Mouse (Mus musculus): ENCODE data around the gene Nid1. TPM values are rescaled to one million over a fixed set of nuclear protein-coding genes. Genes with fewer than 3 reads are reported as not detected.

The Nid1 gene
- polyA plus RNA-seq, 1 experiment from 2014 or later = 112 TPM

GRCm38 (mm10) chr13:13502406-13502805 is 65.1 kb downstream of the Nid1 start:
- no peaks in the 10 kb centered on the region for H3K4me1 ChIP-seq (ENCODE audit: control insufficient read depth, insufficient read depth, low read length)
- H3K4me2 ChIP-seq (ENCODE audit: low read depth, low read length) = no peak overlapping the region
- no peak for ATAC-seq (ENCODE audit: insufficient read depth, low FRiP score)
- H3K27ac ChIP-seq (ENCODE audit: low read length) = no peak overlapping the region
- peaks cover 9% of the 10 kb centered on the region for H3K36me3 ChIP-seq (ENCODE audit: control insufficient read depth, insufficient read depth, low read length)
- H3K4me3 ChIP-seq (replicated peaks; ENCODE audit: low read length) = no peak overlapping the region
- WGBS = 88% methylated on average over 10 of the region's 10 CpGs
- no peak overlapping the region for H3K9ac ChIP-seq (ENCODE audit: low read length)
- no peaks in the 10 kb centered on the region for H3K27me3 ChIP-seq (ENCODE audit: control insufficient read depth, insufficient read depth, low read length)
- H3K9me3 ChIP-seq (replicated peaks; ENCODE audit: control insufficient read depth, low read length) = no peaks in the 10 kb centered on the region

- Histone ChIP-seq H3K4me1 (ENCODE audit: control insufficient read depth, insufficient read depth, low read length) (no peaks in the 10 kb centered on the region), H3K9ac (ENCODE audit: low read length) (no peak overlapping the region), H3K4me2 (ENCODE audit: low read depth, low read length) (no peak overlapping the region), H3K4me3 (replicated peaks; ENCODE audit: low read length) (no peak overlapping the region), H3K27ac (ENCODE audit: low read length) (peak overlapping the region; percentile 1), H3K9me3 (replicated peaks; ENCODE audit: control insufficient read depth, low read length) (no peaks in the 10 kb centered on the region), H3K36me3 (ENCODE audit: control insufficient read depth, insufficient read depth, low read length) (peaks cover 14% of the 10 kb centered on the region), H3K27me3 (ENCODE audit: control insufficient read depth, insufficient read depth, low read length) (no peaks in the 10 kb centered on the region)
- WGBS = 42% methylated on average over 4 of the region's 4 CpGs
- no peak for ATAC-seq (ENCODE audit: insufficient read depth, low FRiP score)
These were observed 66.5 kb downstream of the Nid1 start for GRCm38 (mm10) chr13:13503695-13504386.

GRCm38 (mm10) chr13:13505063-13505462 is 67.7 kb downstream of the Nid1 start:
- Histone ChIP-seq H3K4me3 (replicated peaks; ENCODE audit: low read length) (no peak overlapping the region), H3K4me2 (ENCODE audit: low read depth, low read length) (no peak overlapping the region), H3K9ac (ENCODE audit: low read length) (no peak overlapping the region), H3K36me3 (ENCODE audit: control insufficient read depth, insufficient read depth, low read length) (peaks cover 11% of the 10 kb centered on the region; the same call in 1 of the 2 replicates), H3K9me3 (replicated peaks; ENCODE audit: control insufficient read depth, low read length) (no peaks in the 10 kb centered on the region), H3K27me3 (ENCODE audit: control insufficient read depth, insufficient read depth, low read length) (no peaks in the 10 kb centered on the region), H3K27ac (ENCODE audit: low read length) (no peak overlapping the region), H3K4me1 (ENCODE audit: control insufficient read depth, insufficient read depth, low read length) (no peaks in the 10 kb centered on the region)
- WGBS = 78% methylated on average over 5 of the region's 5 CpGs
- no peak for ATAC-seq (ENCODE audit: insufficient read depth, low FRiP score)

GRCm38 (mm10) chr13:13506556-13506955 is 69.2 kb downstream of the Nid1 start:
- no peaks in the 10 kb centered on the region for H3K27me3 ChIP-seq (ENCODE audit: control insufficient read depth, insufficient read depth, low read length)
- no peaks in the 10 kb centered on the region for H3K4me1 ChIP-seq (ENCODE audit: control insufficient read depth, insufficient read depth, low read length)
- WGBS = 93% methylated on average over 5 of the region's 5 CpGs
- H3K27ac ChIP-seq (ENCODE audit: low read length) = no peak overlapping the region
- H3K4me3 ChIP-seq (replicated peaks; ENCODE audit: low read length) = no peak overlapping the region
- no peaks in the 10 kb centered on the region for H3K9me3 ChIP-seq (replicated peaks; ENCODE audit: control insufficient read depth, low read length)
- H3K4me2 ChIP-seq (ENCODE audit: low read depth, low read length) = no peak overlapping the region
- peaks cover 9% of the 10 kb centered on the region; the same call in 1 of the 2 replicates for H3K36me3 ChIP-seq (ENCODE audit: control insufficient read depth, insufficient read depth, low read length)
- no peak overlapping the region for H3K9ac ChIP-seq (ENCODE audit: low read length)
- ATAC-seq (ENCODE audit: insufficient read depth, low FRiP score) = no peak

- Histone ChIP-seq H3K36me3 (ENCODE audit: control insufficient read depth, insufficient read depth, low read length) (no peaks in the 10 kb centered on the region), H3K4me1 (ENCODE audit: control insufficient read depth, insufficient read depth, low read length) (no peaks in the 10 kb centered on the region), H3K9ac (ENCODE audit: low read length) (no peak overlapping the region), H3K4me2 (ENCODE audit: low read depth, low read length) (no peak overlapping the region), H3K27me3 (ENCODE audit: control insufficient read depth, insufficient read depth, low read length) (no peaks in the 10 kb centered on the region), H3K9me3 (replicated peaks; ENCODE audit: control insufficient read depth, low read length) (no peaks in the 10 kb centered on the region), H3K4me3 (replicated peaks; ENCODE audit: low read length) (no peak overlapping the region), H3K27ac (ENCODE audit: low read length) (no peak overlapping the region)
- WGBS = 66% methylated on average over 4 of the region's 4 CpGs
- ATAC-seq (ENCODE audit: insufficient read depth, low FRiP score) = no peak
These were observed 77.5 kb downstream of the Nid1 start for GRCm38 (mm10) chr13:13514861-13515260.

GRCm38 (mm10) chr13:13516376-13517225 is 79.2 kb downstream of the Nid1 start:
- Histone ChIP-seq H3K4me2 (ENCODE audit: low read depth, low read length) (peak overlapping the region; percentile 23; the same call in 1 of the 2 replicates), H3K9ac (ENCODE audit: low read length) (no peak overlapping the region), H3K27ac (ENCODE audit: low read length) (no peak overlapping the region), H3K4me3 (replicated peaks; ENCODE audit: low read length) (no peak overlapping the region), H3K27me3 (ENCODE audit: control insufficient read depth, insufficient read depth, low read length) (no peaks in the 10 kb centered on the region), H3K36me3 (ENCODE audit: control insufficient read depth, insufficient read depth, low read length) (no peaks in the 10 kb centered on the region), H3K4me1 (ENCODE audit: control insufficient read depth, insufficient read depth, low read length) (no peaks in the 10 kb centered on the region), H3K9me3 (replicated peaks; ENCODE audit: control insufficient read depth, low read length) (no peaks in the 10 kb centered on the region)
- 40% methylated on average over 17 of the region's 17 CpGs for WGBS
- ATAC-seq (ENCODE audit: insufficient read depth, low FRiP score) = peak; percentile 38; the same call in 1 of the 2 replicates

- 83% methylated on average over 7 of the region's 7 CpGs for WGBS
- no peaks in the 10 kb centered on the region for H3K36me3 ChIP-seq (ENCODE audit: control insufficient read depth, insufficient read depth, low read length)
- no peaks in the 10 kb centered on the region for H3K9me3 ChIP-seq (replicated peaks; ENCODE audit: control insufficient read depth, low read length)
- H3K4me1 ChIP-seq (ENCODE audit: control insufficient read depth, insufficient read depth, low read length) = no peaks in the 10 kb centered on the region
- H3K4me2 ChIP-seq (ENCODE audit: low read depth, low read length) = no peak overlapping the region
- H3K27ac ChIP-seq (ENCODE audit: low read length) = no peak overlapping the region
- no peak overlapping the region for H3K9ac ChIP-seq (ENCODE audit: low read length)
- ATAC-seq (ENCODE audit: insufficient read depth, low FRiP score) = no peak
- H3K27me3 ChIP-seq (ENCODE audit: control insufficient read depth, insufficient read depth, low read length) = no peaks in the 10 kb centered on the region
- H3K4me3 ChIP-seq (replicated peaks; ENCODE audit: low read length) = no peak overlapping the region
These were observed 80.8 kb downstream of the Nid1 start for GRCm38 (mm10) chr13:13518114-13518513.

GRCm38 (mm10) chr13:13520436-13520835 is 83.1 kb downstream of the Nid1 start:
- Histone ChIP-seq H3K36me3 (ENCODE audit: control insufficient read depth, insufficient read depth, low read length) (no peaks in the 10 kb centered on the region), H3K27me3 (ENCODE audit: control insufficient read depth, insufficient read depth, low read length) (no peaks in the 10 kb centered on the region), H3K9me3 (replicated peaks; ENCODE audit: control insufficient read depth, low read length) (no peaks in the 10 kb centered on the region), H3K9ac (ENCODE audit: low read length) (no peak overlapping the region), H3K4me3 (replicated peaks; ENCODE audit: low read length) (no peak overlapping the region), H3K4me1 (ENCODE audit: control insufficient read depth, insufficient read depth, low read length) (no peaks in the 10 kb centered on the region), H3K27ac (ENCODE audit: low read length) (no peak overlapping the region), H3K4me2 (ENCODE audit: low read depth, low read length) (no peak overlapping the region)
- 96% methylated on average over 5 of the region's 5 CpGs for WGBS
- no peak for ATAC-seq (ENCODE audit: insufficient read depth, low FRiP score)
